Mouse (Mus musculus): Measurements from ENCODE around the gene Usp29.

DNA sequence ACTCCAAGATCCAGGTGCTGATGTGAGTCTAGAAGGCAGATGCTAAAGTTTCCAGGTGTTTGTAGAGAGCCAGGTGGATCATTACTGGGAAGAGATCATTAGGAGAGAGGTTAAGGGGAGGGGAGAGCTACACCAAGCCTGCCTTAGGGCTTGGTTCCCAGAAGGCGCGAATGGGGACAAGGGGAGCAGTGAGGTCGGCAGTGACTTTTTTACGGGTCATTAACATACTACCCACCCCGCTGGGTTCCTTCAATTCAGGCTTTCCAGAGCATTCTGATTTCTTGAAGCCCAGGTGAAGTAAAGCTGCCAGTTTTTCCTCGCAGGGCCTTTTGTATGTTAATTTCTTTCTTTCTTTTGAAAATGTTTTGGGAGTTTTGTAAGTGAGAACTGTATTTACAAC lies 29.8 kb downstream of the Usp29 start:
- TF ChIP-seq POLR2A (IDR thresholded peaks at IDR 0.05; ENCODE audit: borderline replicate concordance, insufficient read depth, low read length) (no peak), CTCF (IDR thresholded peaks at IDR 0.05; ENCODE audit: borderline replicate concordance, insufficient read depth, low read depth, low read length) (no peak)

Measured in cerebellum, adult 2 months (tissue).